Mouse (Mus musculus) lung, adult 18-20 months (tissue): ENCODE measurements around the gene Mat2a.

Experiments
- DNase-seq, 2 experiments: peaks; one replicate each; pipeline ENCODE4 v3.0.0; 2022; ENCODE audit warnings: mixed read lengths in 2 of 2

Gene Mat2a

DNA sequence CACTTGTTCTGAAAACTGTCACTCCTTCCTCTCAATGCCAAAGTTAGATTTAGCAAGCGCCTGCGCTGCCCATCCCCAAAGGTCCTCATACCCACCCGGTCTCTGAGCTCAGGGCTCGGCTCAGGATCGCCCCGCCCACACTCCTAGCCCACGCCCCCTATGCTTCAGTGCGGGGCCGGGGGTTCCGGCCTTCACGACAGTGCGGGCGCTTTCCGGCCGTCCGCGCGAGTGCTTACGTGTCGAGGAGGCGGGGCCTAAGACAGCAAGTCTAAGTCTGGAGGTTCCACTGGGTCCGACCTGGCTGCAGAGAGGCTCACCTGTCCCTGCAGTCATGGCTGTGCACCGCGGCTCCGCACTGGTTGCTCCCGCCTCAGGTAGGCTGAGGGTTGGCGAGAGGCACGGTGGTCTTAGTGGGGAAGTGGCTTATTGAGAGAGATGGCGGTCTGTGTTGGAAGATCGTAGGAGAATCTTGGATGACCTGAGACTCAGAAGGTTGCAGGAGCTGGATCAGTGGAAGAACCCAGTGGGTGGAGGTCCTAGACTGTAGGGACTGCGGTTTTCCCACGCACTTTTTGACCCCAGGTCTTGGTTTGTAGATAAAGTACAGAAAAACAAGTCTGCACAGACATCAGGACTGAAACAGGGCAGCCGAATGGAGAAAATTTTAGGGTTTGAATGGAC, 25.1 kb downstream of the Mat2a start, which contains the start of gene Ggcx:
TSS of gene Ggcx (plus strand) at position 233 of the 681 bp plus-strand sequence.
- DNase-seq = peak; percentile 96 to 98

DNA sequence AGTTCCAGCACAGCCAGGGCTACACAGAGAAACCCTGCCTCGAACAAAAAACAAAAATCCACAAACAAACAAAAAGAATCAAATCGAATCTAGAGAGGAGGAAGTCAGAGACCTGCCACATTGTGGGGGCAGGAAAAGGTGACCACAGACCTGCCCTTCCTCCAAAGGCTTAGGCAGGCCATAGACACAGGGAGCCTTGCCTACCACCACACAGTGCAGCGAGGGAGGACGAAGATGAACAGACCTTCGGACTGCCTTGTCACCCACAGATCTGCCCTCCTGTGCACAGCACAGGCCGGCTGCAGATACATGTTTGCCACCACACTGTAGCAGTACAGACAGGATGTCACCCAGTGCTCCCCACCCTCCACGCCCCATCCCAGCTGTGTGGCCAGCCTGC, 28.8 kb downstream of the Mat2a start:
- no peak for DNase-seq

DNA sequence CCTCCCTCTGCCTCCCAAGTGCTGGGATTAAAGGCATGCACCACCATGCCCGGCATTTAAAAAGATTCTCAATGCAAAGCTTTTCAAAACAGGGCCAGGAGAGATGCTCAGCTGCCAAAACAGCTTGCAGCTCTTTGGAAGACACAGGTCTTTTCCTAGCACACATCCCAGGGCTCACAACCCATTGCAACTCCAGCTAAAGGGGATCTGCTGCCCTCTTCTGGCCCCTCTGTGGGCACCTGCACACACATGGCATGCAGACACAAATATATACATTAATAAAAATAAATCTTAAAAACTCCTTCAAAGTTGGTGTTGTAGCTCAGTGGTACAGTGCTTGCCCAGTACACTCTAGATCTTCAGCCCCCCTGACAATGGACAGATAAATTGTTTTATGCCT, 29.4 kb downstream of the Mat2a start:
- DNase-seq = no peak

DNA sequence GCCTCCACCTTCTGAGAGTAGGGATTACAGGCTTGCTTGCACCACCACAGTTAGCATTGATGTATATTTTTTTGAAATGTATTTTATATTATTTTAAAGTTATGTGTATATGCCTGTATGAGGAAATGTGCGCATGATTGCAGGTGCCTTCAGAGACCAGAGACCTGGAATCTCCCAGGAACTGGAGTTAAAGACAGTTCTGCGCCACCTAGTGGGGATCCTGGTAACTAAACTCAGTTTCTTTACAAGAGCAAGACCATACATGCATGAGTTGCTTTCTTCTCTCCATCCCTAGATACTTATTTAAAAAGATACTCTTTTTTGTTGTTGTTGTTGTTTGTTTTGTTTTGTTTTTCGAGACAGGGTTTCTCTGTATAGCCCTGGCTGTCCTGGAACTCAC, 29.8 kb downstream of the Mat2a start:
- DNase-seq = peak; percentile 51 to 78

DNA sequence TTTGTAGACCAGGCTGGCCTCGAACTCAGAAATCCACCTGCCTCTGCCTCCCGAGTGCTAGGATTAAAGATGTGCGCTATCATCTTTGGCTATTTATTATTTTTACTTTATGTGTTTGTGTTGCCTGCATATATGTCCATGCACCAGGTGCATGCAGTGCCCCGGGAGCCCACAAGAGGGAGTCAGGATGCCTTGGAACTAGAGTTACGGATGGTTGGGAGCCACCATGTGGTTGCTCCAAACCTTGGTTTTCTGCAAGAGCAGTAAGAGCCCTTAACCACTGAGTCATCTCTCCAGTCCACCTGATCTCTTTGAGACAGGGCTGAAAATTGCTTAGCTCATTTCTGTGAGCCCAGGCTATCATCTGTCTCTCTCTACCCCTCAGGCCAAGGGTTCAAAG, 32.2 kb downstream of the Mat2a start:
- DNase-seq = peak; percentile 84 to 89

DNA sequence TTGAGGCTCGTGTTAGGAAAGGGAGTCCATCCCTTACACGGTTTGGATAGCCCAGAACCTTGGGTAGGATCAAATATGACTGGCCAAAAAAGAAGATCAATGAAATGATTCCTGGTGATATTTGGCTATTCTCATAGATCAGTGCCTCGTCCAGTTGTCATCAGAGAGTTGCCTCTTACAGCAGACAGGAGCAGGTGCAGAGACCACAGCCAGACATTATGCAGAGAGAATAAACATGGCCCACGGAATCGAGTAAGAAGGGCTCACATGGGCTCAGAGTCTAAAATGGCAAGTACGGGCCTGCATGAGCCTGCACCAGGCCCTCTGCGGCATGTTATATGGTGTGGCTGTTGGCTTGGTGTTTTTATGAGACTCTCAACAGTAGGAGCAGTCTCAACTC, 34.0 kb downstream of the Mat2a start:
- no peak for DNase-seq

DNA sequence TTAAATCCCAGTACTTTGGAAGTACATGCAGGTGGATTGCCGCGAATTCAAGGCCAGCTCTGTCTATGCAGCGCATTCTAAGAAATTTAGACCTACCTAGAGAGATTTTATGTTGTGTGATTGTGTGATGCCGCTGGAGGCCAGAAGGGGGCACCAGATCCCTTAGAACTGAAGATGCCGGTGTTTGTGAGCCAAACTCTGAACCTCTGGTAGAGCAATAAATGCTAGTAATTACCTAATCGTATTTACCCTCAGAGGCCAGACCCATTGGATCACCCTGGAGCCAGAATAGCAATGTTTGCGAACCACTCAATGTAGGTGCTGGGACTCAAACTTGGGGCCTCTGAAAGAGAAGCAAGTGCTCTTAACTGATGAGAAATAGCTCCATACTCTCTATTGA, 37.5 kb downstream of the Mat2a start:
- peak; percentile 82 to 87 for DNase-seq

DNA sequence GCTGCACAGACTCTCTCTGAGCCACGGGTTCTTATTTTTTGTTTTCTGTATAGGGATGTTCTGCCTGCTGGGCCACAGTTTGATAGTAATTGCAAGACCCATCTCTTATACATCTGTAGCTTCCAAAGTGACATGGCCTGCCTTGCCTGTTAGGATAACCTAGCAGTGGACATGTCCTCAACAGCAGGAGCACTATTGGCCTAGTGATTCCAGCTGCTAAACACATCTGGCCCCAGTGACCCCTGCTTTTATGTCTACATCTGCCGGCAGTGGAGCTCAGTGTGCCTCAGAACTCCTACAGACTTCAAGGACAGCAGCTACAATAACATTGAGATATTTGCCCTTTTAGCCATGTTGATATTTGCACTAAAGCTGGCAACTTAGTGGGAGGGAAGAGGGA, 39.4 kb downstream of the Mat2a start:
- no peak for DNase-seq

DNA sequence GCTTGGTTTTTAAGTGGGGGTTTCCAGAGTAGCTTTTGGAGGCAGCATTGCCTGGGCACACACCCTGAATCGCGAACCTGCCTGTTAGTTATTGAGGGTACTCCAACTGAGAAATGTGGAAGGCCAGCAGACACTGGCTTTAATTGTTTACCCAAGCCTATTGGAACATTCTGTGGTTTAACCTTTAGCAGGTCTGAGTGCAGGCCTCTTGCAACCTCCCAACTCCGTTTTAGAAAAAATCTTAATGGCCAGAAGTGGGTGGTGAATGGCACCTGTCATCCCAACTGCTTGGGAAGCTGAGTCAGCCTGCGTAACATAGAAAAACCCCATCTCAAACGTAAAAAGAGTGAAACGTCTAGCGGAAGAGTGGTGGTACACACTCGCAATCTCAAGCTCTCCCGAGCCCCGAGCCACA, 42.5 kb downstream of the Mat2a start:
- peak; percentile 71 to 82 for DNase-seq

DNA sequence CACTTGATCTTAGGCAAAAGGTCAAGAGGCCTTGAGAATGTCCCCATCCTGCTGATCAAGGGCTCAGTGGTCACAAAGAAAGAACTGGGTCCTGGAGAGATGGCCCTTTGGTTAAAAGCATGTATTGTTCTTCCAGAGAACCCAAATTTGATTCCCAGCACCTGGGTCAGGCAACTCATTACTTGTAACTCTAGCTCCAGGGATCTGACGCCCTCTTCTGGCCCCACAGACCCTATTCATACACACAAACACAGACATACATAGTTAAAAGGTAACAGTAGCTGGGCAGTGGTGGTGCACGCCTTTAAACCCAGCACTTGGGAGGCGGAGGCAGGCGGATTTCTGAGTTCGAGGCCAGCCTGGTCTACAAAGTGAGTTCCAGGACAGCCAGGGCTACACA, 47.0 kb downstream of the Mat2a start:
- DNase-seq = no peak

DNA sequence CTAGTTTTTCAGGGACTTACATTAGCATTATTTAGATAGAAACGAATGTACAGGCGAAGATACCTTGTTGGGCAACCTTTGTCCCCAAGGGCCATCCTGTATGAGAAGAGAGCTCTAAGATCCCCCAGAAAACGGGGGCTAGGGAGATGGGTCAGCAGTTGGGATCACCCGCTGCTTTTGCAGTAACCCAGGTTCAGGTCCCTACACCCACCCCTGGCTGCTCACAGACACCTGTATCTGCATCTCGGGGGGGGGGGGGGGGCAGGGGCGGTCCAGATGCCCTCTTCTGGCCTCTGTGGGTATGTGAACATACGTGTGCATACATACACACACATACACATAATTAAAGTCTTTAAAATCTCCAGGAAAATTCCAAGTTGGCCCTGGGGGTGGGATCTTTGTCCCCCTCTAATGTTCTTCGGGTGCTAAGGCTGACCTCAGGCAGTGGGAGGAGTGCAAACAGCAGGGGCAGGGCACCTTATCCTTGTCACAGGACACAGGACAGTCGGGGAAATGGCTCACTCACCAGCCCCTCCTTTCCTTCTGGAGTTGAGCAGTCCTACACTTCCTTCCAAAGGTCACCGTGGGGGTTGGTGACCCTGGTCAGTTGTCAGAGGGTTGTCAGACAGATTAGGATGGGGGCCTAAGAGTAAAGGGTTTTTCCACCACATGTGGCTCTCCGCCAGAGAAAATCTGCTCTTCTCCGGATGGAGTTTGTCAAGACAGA, 48.4 kb downstream of the Mat2a start:
- DNase-seq = peak; percentile 79 to 86

DNA sequence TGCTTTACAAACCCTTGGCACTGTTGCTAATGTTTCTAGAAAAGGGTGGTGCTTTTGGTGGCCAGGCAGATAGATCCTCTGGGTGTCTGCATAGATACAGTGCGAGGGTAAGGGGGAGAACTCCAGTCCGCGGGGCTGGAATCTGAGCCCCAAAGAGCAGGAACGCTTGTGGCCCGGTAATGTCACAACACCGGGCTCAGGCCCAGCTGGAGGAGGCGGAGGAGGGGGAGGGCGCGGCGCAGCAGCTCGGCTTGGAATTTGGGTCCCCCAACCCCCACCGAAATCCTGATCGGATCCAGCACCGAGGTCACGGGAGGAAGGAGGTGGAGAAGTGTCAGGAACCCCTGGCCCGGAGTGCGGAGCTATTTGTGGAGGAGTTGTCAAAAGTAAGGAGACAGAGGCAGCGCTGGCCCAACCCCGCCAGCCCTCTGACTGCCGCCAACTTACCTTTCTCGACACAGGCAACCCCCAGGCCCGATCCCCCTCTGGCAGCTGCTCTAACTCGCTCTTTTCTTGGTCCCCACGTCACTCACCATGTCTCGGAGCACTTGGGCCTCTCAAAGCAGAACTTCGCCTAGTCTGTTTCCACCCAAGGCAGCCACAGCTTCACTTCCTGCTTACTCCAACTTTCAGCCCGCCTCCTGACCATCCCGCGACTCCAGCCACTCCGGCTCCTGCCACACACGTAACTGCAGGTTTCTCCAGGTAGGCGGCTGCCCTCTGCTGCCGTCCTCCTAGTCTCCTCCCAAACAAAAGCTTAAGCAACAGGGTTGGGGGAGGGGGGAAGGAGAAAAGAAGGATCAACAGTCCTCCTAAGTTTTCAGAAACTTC, 49.2 kb downstream of the Mat2a start, which contains the start of gene Vamp8:
TSS of gene Vamp8 (minus strand) at position 763 of the 831 bp plus-strand sequence.
- DNase-seq = peak; percentile 92 to 95

DNA sequence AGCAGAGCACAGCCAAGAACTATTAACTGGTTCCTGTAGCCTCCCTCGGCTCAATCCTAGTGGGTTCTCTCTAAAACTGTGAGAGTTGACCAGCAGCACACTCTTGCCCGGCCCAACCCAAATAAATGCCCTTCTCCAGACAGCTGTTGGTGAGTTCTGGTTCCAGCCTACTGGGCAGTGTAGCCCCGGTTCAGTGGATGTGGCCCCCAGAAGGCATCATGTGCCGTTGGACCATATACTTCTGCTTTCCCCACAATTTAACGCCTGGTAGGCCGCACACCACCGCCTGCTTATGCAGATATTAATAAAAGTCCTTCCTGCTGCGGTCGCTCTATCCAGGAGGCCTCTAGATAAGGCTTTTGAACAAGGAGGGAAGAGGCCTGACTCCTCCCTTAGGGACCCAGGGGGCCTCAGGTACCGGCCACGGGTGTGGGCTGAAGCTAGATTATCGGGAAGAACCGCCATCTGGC, 49.9 kb downstream of the Mat2a start:
- no peak for DNase-seq

DNA sequence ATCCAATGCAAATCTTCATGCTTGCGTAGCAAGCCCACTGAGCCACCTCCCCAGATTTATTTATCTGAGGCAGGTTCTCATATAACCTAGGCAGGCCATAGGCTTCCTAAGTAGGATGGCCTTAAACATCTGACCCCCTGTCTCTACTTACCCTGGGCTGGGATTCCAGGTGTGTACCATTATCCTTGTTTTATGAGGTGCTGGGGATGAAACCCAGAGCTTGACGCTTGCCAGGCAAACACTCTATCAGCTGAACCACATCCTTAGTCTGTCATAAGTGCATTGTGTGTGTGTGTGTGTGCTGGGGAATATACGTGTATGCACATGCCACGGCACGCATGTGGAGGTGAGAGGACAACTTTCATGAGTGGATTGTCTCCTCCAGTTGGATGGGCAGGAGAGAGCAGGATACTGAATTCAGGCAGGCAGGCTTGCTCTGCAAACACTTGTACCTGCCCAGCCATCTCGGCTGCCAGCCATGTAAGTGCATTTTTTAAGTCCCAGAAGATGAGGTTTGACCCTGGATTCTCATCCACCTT, 50.5 kb downstream of the Mat2a start:
- DNase-seq = no peak

DNA sequence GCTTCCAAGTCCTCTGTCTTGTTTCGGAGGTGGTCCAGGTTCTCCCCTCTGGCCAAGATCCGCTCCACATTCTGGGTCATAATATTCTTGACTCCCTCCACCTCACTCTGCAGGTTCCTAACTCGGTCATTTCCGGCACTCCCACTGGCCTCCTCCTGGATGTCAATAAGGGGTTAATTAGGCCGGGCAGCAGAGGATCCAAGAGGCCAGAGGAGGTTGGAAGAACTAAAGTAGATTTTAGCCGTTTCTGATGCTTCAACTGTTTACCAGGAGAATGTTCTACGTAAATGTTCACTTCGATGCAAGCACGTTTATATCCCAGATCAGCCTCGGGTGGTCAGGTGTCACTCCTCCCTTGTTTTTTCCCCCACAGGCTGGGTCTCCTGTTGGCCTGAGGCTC, 51.1 kb downstream of the Mat2a start:
- DNase-seq = no peak

DNA sequence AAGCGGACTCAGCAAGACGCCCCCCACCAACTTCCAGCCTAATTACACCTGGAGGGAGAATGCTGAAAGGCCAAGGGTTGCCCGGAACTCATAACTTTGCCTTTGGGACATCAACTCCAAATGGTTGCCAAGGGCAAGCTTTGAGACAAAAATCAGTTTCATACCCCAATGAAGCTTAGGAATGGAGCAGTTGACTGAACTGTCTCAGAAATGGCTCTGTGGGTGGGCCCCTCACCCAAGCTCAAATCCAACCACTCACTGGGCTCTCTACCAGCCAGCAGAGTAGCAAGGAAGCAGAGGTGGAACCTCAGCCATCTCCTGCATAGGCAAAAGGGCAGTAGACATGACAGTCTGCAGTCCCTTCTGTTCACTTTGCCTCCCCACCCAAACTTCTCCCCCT, 51.5 kb downstream of the Mat2a start:
- DNase-seq = no peak

DNA sequence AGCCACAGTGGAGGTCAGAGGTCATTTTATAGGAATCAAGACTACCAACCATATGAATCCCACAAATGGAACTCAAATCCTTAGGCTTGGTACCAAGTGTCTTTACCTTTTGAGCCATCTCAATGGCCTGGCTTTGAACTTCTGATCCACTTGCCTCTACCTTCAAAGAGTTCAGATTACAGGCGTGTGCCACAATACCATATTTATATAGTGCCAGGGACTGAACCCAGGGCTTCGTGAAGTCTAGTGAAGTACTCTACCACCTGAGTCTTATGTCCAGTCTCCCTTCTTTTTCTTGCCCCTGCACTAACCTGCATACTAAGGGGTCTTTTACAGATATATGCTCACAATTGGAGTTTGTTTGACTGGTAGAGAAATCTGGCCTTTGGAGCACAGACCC, 52.8 kb downstream of the Mat2a start:
- DNase-seq = no peak

DNA sequence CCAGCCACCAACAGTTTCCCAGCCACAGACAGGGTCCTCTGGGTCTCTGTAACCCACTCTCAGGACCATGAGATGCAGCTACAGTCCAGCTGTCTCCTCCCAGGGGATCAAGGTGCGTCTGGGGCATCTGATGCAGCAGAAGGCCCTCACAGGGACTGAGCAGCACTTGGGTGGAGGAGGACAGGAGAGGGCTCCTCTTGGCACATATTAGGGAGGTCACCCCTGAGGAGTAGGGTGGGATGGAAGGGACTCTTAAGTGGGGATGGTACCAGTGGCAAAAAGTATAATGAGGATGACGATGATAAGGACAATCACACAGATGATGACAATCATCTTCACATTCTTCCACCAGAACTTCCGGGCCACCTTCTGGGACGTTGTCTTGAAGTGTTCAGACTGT, 54.1 kb downstream of the Mat2a start:
- no peak for DNase-seq

DNA sequence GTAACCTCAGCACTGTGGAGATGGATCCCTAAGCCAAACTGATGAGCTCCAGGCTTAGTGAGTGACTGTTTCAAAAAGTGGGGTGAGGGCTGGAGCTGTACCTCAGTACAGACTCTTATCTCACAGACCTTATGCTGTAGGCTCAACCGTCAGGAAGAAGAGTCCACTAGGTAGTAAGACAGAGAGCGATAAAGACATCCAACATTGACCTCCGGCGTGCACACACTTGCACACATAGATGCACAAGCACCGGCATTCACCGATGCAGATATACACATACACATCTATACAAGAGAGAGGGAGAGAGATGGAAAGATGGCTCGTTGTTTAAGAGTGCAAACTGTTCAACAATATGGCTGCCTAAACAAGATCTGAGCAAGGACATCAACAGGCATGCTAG, 55.4 kb downstream of the Mat2a start:
- DNase-seq = no peak

DNA sequence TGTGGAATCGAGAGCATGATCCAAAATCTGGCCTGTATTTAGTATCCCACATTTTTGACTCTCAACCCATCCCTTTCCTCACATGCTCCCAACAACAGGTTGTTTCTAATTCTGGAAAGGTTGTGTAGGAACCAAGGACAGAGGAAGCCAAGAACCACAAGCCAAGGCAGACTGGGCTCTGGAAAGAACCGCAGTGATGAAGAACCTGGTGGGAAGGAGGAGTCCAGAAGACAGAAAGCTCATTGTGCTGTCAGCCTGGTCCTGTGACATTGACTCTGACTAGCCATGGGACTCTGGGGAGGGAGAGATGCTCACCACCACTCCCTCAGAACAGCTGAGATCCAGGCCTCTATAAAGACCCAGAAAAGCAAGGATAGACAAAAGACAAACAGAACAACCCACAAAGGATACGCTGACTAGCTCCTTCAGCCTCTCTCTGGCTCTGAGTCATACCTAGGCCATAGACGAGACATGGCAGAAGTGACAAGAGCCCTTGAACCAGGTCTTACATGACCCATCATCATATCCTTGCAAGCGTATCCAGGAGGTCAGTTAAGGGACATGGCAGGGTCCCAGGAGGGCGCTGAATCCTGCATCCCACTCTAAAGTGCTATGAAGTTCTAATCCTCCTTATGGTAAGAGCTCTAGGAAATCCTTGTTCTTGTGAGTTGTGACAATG, 56.1 kb downstream of the Mat2a start:
- no peak for DNase-seq
